In the genomic region with DNA sequence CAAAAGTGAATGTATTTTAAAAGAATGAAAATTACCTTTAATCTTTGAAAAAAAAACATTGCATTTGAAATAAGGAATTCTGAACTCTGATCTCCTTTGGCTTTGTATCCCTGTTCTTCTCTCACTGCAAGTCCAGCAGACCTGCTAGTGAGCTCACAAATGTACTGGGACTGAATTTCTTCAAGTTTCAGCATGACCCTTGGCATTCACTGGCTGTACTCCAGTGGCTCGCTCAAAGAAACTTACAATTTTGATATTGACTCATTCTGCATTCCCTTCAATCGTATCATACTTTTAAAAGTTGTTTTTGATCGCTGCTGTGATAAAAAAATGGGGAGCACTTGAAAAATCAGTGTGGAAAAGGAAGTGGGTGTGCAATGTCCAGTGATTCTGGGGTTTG, we compare ENCODE assay signal across 22 mouse cellular contexts.
DNase-seq lines count a peak whose midpoint lies in the region; ATAC-seq and TF ChIP-seq lines count a peak whose summit lies in the region.
"Had no signal": no experiment of that assay in that cellular context is flagged by ENCODE, and none has a peak within 500 bp of the region (broad histone marks: within the 10 kb centered on the region; RNA-seq: fewer than 3 reads in every experiment).

No protein-coding gene starts in this region.

- H3K9ac ChIP-seq in stomach, postnatal 0 days (ENCODE audit: low read length): no peak overlapping the region
- H3K9ac ChIP-seq: embryonic facial prominence, embryonic 12.5 days; forebrain, embryonic 12.5 days had no signal

- no peak for ATAC-seq in stomach, postnatal 0 days (ENCODE audit: low FRiP score, low TSS enrichment)
- ATAC-seq: CD4-positive, CD25-positive, alpha-beta regulatory T cell, adult 4 months; forebrain, embryonic 14.5 days; forebrain, embryonic 16.5 days had no signal

- no peak for TF ChIP-seq EP300 in stomach, postnatal 0 days (optimal IDR thresholded peaks at IDR 0.05)

- no peak overlapping the region for H3K4me3 ChIP-seq in stomach, postnatal 0 days (ENCODE audit: low read depth, low read length)
- H3K4me3 ChIP-seq: embryonic facial prominence, embryonic 10.5 days; embryonic facial prominence, embryonic 12.5 days; forebrain, embryonic 10.5 days; forebrain, embryonic 12.5 days had no signal

- TF ChIP-seq CTCF in stomach, postnatal 0 days (IDR thresholded peaks at IDR 0.05; ENCODE audit: low read depth): no peak

- H3K9me3 ChIP-seq in stomach, postnatal 0 days (ENCODE audit: control insufficient read depth, low read length): no peaks in the 10 kb centered on the region
- H3K9me3 ChIP-seq: embryonic facial prominence, embryonic 10.5 days; embryonic facial prominence, embryonic 12.5 days; forebrain, embryonic 10.5 days; forebrain, embryonic 12.5 days; G1E had no signal

- 48% methylated on average over 3 of the region's 3 CpGs for WGBS in stomach, postnatal 0 days

- no peaks in the 10 kb centered on the region for H3K4me1 ChIP-seq in stomach, postnatal 0 days (replicated peaks; ENCODE audit: control insufficient read depth, insufficient read depth)
- H3K4me1 ChIP-seq: embryonic facial prominence, embryonic 10.5 days; embryonic facial prominence, embryonic 12.5 days; forebrain, embryonic 10.5 days; forebrain, embryonic 12.5 days had no signal

- H3K36me3 ChIP-seq in stomach, postnatal 0 days (ENCODE audit: control insufficient read depth, insufficient read depth, low read length): no peaks in the 10 kb centered on the region
- H3K36me3 ChIP-seq: embryonic facial prominence, embryonic 10.5 days; embryonic facial prominence, embryonic 12.5 days; forebrain, embryonic 10.5 days; forebrain, embryonic 12.5 days; G1E had no signal

- peak; percentile 8 for DNase-seq in adrenal gland, postnatal 14 days
- DNase-seq in adrenal gland, adult 18-20 months (ENCODE audit: low spot score in 2 of 2): no peak
- peak; percentile 50 for DNase-seq in NIH3T3 (ENCODE audit: low read depth)
- DNase-seq in fibroblast of lung, adult 2 months (ENCODE audit: low read depth): peak; percentile 49
- no peak for DNase-seq in stomach, postnatal 0 days (ENCODE audit: low spot score)
- no peak for DNase-seq in lung, adult 18-20 months
- DNase-seq: adrenal gland, adult 2 months; B cell, adult 2 months; cerebellum, adult 11-12 months; cerebellum, adult 2 months; cerebellum, adult 9-10 months; cerebellum, postnatal 10 days; cerebellum, postnatal 25 days had no signal

- H3K4me2 ChIP-seq in stomach, postnatal 0 days (replicated peaks; ENCODE audit: low read depth): no peak overlapping the region
- H3K4me2 ChIP-seq: embryonic facial prominence, embryonic 12.5 days; forebrain, embryonic 12.5 days had no signal

- H3K27me3 ChIP-seq in stomach, postnatal 0 days (ENCODE audit: control insufficient read depth, insufficient read depth, low read length): no peaks in the 10 kb centered on the region
- H3K27me3 ChIP-seq: CH12.LX; embryonic facial prominence, embryonic 12.5 days; forebrain, embryonic 12.5 days had no signal

- H3K27ac ChIP-seq in stomach, postnatal 0 days (replicated peaks): no peak overlapping the region
- H3K27ac ChIP-seq: embryonic facial prominence, embryonic 10.5 days; embryonic facial prominence, embryonic 12.5 days; forebrain, embryonic 10.5 days; forebrain, embryonic 12.5 days had no signal

Comparison
In these comparisons a context has a peak if more than half of its experiments do, and no peak if none do; other contexts are left out.
1. DNase-seq: peak in adrenal gland, postnatal 14 days (single experiment), NIH3T3 (single experiment) and fibroblast of lung, adult 2 months (single experiment); none in adrenal gland, adult 18-20 months (0 of 2), stomach, postnatal 0 days (single experiment) and lung, adult 18-20 months (0 of 2).